Mouse (Mus musculus) monocyte, adult 5-6 weeks (primary cell): ENCODE results near the gene Tmem265. TPM values are rescaled to one million over a fixed set of nuclear protein-coding genes. Genes with fewer than 3 reads are reported as not detected.

ENCODE experiments used
- ATAC-seq: fragments of 153-309, 156-312 bp; replicated peaks from 2 replicates; pipeline ENCODE4 v1.8.0; 2017; ENCODE audit warnings: mild to moderate bottlenecking; ENCODE audit not compliant: low TSS enrichment, insufficient number of reproducible peaks, severe bottlenecking, poor library complexity, low FRiP score
- total RNA-seq: library from RNA; stranded (forward); fragments of 200-1000, 200-491, 200-594 nt; gene quantifications from 3 replicates; pipeline ENCODE4 v1.2.3, GENCODE M21; 2017

Tmem265 gene
- total RNA-seq, 1 experiment from 2014 or later = 5.7 TPM

- ATAC-seq = no peak
These were observed 55.1 kb downstream of the Tmem265 start for GRCm38 (mm10) chr7:127616336-127616735.

Other genes with a start within 250 kb of the Tmem265 start
- gene Zfp768, start 215.8 kb upstream of the Tmem265 start, total RNA-seq = 1.8 to 3.4 TPM (median 2.9 TPM) in 3 replicates
- 5.8 to 16.3 TPM (median 10.1 TPM) in 3 replicates for gene Zfp747, start 185.3 kb upstream of the Tmem265 start, total RNA-seq
- 0.95 to 4.5 TPM (median 2.6 TPM) in 3 replicates for gene 9130019O22Rik, start 174.2 kb upstream of the Tmem265 start, total RNA-seq
- gene E430018J23Rik, start 167.8 kb upstream of the Tmem265 start, total RNA-seq = 2.1 to 2.3 TPM (median 2.2 TPM) in 3 replicates
- gene Zfp764, start 154.6 kb upstream of the Tmem265 start, total RNA-seq = 7.7 to 12.5 TPM (median 10.0 TPM) in 3 replicates
- gene Zfp688, start 139.3 kb upstream of the Tmem265 start, total RNA-seq = 12.4 to 15.5 TPM (median 13.3 TPM) in 3 replicates
- 1.4 to 2.8 TPM (median 1.9 TPM) in 3 replicates for gene Zfp689, start 112.2 kb upstream of the Tmem265 start, total RNA-seq
- gene Prr14, start 101.8 kb upstream of the Tmem265 start, total RNA-seq = 63.5 to 76.8 TPM (median 69.4 TPM) in 3 replicates
- 27.9 to 55.8 TPM (median 33.5 TPM) in 3 replicates for gene Fbrs, start 82.2 kb upstream of the Tmem265 start, total RNA-seq
- gene Srcap, start 49.4 kb upstream of the Tmem265 start, total RNA-seq = 12.3 to 47.6 TPM (median 26.1 TPM) in 3 replicates
- gene Gm42715, start 41.8 kb upstream of the Tmem265 start, total RNA-seq = 2.3 to 18.1 TPM (median 5.0 TPM) in 3 replicates
- gene Phkg2, start 11.9 kb downstream of the Tmem265 start, total RNA-seq = 58.5 to 75.1 TPM (median 73.4 TPM) in 3 replicates
- gene Ccdc189, start 27.2 kb downstream of the Tmem265 start, total RNA-seq = 1.1 to 2.8 TPM (median 2.6 TPM) in 3 replicates
- 67.4 to 77.5 TPM (median 69.4 TPM) in 3 replicates for gene Rnf40, start 27.4 kb downstream of the Tmem265 start, total RNA-seq
- 1.7 to 7.4 TPM (median 2.3 TPM) in 3 replicates for gene Zfp629, start 54.4 kb downstream of the Tmem265 start, total RNA-seq
- 22.5 to 27.9 TPM (median 23.5 TPM) in 3 replicates for gene Bcl7c, start 147.5 kb downstream of the Tmem265 start, total RNA-seq
- not detected in 3 replicates for gene Ctf1, start 151.3 kb downstream of the Tmem265 start, total RNA-seq
- 0.64 to 0.76 TPM in 2 of 3 replicates, not detected in the other for gene Ctf2, start 170.8 kb downstream of the Tmem265 start, total RNA-seq
- 2.1 to 8.5 TPM (median 3.1 TPM) in 3 replicates for gene Fbxl19, start 183.2 kb downstream of the Tmem265 start, total RNA-seq
- gene Orai3, start 208.4 kb downstream of the Tmem265 start, total RNA-seq = 31.9 to 44.5 TPM (median 35.2 TPM) in 3 replicates
- gene Setd1a, start 215.3 kb downstream of the Tmem265 start, total RNA-seq = 5.2 to 14.9 TPM (median 7.7 TPM) in 3 replicates
- 0.87 to 3.2 TPM (median 2.2 TPM) in 3 replicates for gene Gm49388, start 224.2 kb downstream of the Tmem265 start, total RNA-seq
- 8.6 to 11.1 TPM (median 9.4 TPM) in 3 replicates for gene Hsd3b7, start 239.2 kb downstream of the Tmem265 start, total RNA-seq